Mouse (Mus musculus): ENCODE results near the gene Gm11938.
A peak's percentile ranks its signal among the peaks of the same experiment; 100 is the strongest.
"Not testable (repeated sequence)": the region's sequence is repeated elsewhere in the genome, so short reads cannot be mapped to it uniquely, and the experiment has no call there.

The Gm11938 gene

DNA sequence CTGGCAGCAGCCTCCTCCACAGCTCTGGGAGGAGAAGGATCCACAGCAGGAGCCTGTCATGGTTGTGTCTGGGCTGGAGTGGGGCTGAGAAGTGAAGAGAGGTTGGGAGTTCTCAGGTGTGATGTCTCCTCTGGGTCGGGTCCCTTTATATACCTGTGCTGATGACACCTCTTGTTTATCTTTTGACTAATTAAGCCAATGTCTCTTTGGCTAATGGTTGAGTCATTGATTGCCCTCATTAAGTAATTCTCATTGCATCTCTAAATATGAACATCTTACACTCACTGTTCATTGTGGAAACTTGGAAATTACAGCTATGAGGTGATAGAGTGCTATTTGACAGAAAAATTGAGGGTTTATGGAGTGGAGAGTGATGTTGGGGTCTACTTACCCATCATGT lies at the start of gene Gm11938:
TSS of gene Gm11938 (minus strand) at position 101 of the 400 bp plus-strand sequence.
- not testable (repeated sequence) for DNase-seq

DNA sequence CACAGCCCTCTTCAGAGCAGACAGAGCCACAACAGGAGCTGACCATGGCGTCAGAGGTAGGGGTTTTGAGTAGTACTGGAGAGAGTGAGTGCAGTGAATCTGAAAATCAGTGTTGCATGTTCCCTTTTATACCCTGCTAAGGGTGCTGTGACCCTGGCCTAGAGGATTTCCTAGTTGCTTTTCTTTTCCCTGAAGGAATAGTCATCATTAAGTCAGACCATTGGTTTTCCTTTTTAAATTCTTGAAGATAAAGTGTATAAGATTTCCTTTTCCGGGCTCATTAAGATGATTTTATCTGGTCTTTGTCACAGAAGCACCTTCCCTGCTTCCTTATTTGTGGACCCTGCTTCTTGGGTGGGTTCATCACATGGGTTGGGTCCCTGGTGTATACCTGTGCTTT lies 47.0 kb upstream of the Gm11938 start, which contains the start of gene Gm11555:
TSS of gene Gm11555 (minus strand) at position 101 of the 400 bp plus-strand sequence.
- DNase-seq = no peak

DNA sequence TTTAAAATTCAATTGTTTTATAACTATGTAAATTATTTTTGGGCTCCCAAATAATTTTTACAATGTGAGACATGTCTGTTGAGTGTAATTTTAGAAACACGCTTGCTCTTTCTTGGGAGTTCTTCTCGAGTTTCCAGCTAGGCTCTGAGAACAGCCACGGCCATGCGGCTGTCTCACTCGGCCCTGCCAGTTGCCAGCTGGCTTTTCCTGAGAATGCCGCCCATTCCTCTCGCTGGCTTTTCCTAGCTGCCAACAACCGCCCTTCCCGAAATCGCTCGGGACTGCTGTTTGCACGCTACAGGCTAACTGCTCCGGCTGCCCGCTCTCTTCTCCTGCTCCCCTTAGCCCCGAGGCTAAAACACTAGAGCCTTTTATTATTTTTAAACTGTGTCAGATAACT lies 43.3 kb upstream of the Gm11938 start:
- DNase-seq = peak; percentile 22

DNA sequence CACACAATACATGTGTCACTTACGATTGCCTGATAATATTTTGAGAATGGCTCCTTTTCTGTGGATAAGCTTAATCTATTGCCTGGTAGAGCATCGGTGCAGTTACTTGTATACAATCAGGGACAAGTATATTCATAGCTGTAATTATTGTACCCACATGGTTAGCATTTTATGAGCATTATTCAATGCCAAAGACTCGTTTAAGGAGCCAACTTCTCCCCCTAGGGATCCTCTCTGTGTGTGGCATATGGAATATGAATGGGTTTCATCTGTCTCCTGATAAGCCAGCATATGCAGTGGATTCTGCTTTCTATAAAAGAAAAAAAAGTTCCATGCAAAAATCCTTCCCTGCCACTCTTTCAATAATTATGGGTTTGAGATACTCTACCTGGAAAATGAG lies 41.2 kb upstream of the Gm11938 start:
- no peak for DNase-seq

DNA sequence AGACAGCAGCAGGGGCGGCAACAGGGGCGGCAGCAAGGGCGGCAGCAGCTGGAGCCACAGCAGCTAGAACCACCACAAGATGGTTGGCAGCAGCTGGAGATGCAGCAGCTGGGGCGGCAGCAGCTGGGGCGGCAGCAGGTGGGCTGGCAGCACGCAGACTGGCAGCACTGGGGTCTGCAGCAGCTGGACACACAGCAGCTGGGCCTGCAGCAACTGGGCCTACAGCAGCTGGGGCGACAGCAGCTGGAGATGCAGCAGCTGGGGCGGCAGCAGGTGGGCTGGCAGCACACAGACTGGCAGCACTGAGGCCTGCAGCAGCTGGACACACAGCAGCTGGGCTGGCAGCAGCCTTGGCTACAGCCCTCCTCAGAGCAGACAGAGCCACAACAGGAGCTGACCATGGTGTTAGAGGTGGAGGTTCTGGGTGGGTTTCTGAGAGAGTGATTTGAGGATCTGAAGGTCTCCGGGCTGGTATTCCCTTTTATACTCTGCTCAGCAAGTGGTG lies 40.6 kb upstream of the Gm11938 start, which contains the start of gene Krtap4-7:
TSS of gene Krtap4-7 (minus strand) at position 455 of the 505 bp plus-strand sequence.
- DNase-seq = not testable (repeated sequence)

DNA sequence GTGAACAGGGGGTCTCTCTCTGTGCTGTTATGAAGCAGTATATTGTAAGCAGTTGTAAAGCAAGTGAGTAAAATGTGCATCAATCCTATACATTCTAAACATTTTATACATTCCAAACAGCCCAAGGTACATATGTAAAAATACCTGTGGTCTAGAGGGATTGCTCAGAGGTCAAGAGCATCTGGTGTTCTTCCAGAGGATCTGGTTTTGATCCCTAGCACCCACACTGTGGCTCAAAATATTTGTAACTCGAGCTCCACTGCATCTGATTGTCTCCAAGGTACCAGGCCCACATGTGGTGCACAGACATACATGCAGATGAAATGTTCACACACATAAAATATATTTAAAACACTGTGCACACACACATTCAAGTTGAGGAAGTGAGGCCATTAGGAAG lies 37.8 kb upstream of the Gm11938 start:
- no peak for DNase-seq

DNA sequence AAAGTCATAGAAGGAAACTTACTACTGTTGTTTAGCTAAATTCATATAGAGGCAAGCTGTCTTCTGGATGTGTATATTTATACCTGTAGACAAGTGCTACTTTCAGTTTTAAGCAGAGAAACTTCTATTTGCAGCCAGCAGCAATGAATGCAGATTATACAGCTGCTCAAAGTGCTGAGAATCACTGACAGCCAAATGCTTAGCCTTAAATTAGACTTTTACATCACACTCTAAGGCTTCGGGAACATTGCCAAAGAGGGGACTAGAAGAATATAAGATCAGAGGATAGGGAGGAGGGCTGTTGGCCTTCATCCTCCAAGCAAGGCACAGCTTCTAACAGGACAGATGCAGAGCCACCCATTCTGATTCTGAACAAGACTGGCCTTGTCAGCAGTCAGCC lies 34.0 kb upstream of the Gm11938 start:
- DNase-seq = no peak

DNA sequence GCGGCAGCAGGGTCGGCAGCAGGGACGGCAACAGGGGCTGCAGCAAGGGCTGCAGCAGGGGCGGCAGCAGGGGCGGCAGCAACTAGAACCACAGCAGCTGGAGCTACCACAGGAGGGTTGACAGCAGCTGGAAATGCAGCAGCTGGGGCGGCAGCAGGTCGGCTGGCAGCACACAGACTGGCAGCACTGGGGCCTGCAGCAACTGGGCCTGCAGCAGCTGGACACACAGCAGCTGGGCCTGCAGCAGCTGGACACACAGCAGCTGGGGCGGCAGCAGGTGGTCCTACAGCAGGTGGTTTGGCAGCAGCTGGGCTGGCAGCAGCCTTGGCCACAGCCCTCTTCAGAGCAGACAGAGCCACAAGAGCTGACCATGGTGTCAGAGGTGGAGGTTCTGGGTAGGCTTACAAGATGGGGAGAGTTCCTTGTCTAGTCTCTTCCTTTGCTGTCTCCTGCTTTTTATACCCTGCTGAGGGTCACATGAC lies 31.6 kb upstream of the Gm11938 start, which contains the start of gene Krtap4-2:
TSS of gene Krtap4-2 (minus strand) at position 432 of the 482 bp plus-strand sequence.
- no peak for DNase-seq

DNA sequence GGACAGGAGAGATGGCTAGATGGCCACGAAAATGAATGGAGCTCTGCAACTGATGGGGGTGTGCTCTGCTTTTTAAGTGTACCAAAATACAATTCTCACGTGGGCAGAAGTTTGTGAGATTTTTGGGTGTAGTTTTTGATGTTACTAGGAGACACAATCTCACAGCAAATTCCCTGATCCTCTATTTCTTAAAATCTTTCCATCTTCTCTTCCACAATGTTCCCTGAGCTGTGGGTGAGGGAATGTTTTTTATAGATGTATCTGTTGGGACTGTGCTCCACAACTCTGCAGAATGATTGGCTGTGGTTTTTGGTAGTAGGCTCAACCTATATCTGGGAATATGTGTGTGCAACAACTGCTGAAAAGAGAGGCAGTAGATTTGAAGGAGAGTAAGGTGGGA lies 30.2 kb upstream of the Gm11938 start:
- DNase-seq = no peak

DNA sequence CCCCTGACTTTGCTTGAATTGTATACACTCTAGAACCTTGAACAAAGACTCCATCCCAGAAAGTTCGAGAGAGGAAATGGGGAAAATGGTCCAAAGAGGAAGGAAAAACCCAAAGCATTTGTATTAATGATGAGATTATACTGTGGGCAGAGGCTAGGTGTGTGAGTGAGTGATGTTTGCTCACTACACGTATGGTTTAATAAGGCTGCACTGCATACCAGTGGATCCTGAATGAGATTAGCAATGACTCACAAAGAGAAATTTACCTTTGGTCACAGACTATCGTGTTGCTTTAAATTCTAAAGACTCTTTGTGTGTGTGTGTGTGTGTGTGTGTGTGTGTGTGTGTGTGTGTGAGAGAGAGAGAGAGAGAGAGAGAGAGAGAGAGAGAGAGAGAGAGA lies 27.8 kb upstream of the Gm11938 start:
- DNase-seq = no peak

DNA sequence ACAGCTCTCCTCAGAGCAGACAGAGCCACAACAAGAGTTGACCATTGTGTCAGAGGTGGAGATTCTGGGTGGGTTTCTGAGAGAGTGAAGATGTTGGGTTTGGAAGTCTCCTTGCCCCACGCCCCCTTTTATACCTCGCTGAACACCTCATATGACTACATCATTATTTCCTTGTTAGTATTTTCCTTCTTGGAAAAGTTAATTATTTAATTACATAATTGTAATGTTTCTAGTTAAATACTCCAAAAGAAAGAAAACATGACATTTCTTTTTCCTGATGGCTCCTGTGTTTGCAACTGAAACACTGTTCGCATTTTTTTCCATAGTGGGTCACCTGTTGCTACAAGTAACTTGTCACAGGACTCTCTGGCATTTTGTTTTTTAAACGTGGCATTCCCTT lies 25.0 kb upstream of the Gm11938 start, which contains the start of gene Krtap4-1:
TSS of gene Krtap4-1 (minus strand) at position 101 of the 400 bp plus-strand sequence.
- no peak for DNase-seq

DNA sequence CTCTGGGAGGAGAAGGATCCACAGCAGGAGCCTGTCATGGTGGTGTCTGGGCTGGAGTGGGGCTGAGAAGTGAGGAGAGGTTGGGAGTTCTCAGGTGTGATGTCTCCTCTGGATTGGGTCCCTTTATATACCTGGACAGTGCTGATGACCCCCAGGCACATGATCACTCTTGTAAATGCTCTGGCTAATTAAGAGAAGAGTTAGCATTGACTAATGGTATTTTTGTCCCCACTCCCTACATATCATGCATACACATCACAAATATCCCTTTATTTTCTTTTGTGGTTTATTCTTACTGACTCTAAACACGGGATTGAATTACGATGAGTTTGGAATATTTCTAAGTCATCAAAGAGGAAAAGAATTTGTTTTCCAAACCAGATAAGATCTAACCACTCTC lies 17.2 kb upstream of the Gm11938 start, which contains the start of gene Gm11562:
TSS of gene Gm11562 (minus strand) at position 101 of the 400 bp plus-strand sequence.
- no peak for DNase-seq

DNA sequence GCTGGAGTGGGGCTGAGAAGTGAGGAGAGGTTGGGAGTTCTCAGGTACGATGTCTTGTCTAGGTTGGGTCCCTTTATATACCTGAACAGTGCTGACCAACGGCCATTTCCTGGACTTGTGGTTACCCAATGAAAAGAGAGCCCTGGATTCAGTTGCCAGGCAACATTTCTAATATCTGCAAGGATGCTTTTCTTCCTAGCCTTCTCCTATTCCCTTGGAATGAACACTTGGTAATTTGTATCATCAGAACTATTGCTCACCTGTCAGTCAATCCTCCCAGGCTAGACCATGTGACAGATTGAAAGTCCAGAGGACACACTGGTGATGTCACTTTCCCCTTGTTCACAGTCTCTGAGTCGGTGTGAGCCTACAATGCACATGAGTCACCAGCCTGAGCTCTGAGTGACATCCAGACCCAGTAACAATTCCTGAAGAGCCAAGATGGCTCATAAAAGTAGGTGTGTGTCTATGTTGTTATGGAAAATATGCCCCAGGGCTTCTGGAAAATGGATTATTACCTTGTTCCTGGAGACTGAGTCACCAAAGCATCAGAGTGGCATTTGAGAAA lies 11.8 kb upstream of the Gm11938 start, which contains the start of gene Krtap2-4:
TSS of gene Krtap2-4 (minus strand) at position 51 of the 568 bp plus-strand sequence.
- DNase-seq = no peak

DNA sequence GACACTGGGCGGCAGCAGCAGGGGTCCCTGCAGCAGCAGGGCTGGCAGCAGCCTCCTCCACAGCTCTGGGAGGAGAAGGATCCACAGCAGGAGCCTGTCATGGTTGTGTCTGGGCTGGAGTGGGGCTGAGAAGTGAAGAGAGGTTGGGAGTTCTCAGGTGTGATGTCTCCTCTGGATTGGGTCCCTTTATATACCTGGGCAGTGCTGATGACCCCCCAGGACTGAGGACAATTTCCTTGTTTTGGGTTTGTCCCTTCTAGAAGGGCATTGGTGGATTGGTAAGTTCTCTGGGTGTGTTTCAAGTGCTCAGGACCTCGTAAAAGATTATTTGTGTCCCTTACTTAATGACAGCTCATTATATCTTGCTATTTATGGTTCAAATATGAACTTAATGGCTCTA lies 7.0 kb upstream of the Gm11938 start, which contains the start of gene Gm11937:
TSS of gene Gm11937 (minus strand) at position 101 of the 400 bp plus-strand sequence.
- not testable (repeated sequence) for DNase-seq

DNA sequence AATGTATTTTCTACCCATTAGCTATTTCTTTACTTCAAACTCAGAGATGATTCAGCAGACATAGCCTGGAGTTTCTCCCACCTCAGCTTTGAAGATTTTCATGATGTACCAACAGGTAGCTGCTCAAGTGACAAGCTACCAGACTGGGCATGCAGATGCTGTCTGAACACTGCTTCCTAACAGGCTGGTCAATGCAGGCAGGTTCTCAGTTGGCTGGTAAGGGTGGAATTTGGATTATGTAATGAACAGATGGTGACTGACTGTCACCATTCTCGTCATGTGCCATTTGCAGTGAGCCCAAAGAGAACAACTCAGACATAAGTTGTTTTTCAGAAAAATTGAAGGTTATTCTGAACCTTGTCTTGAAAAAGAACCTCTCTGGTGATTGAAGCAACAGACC lies 6.0 kb upstream of the Gm11938 start:
- peak; percentile 20 for DNase-seq

DNA sequence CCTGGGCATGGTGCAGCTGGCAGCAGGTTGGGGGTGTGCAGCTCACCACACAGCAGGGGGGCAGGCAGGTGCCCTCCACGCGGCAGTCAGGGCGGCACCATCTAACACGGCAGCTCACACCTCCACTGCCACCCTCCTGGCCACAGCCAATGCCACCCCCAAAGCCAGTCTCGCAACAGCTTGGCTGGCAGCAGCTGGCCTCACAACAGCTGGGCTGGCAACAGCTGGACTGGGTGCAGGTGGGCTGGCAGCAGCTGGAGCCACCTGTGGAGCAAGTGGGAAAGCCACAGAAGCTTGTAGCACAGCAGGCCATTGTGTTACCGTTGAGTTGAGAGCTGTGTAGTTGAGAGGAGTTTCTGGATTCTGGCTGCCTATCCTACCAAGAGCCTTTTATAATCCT lies 5.4 kb downstream of the Gm11938 start, which contains the start of gene Krtap9-3:
TSS of gene Krtap9-3 (minus strand) at position 364 of the 400 bp plus-strand sequence.
- DNase-seq = not testable (repeated sequence)

DNA sequence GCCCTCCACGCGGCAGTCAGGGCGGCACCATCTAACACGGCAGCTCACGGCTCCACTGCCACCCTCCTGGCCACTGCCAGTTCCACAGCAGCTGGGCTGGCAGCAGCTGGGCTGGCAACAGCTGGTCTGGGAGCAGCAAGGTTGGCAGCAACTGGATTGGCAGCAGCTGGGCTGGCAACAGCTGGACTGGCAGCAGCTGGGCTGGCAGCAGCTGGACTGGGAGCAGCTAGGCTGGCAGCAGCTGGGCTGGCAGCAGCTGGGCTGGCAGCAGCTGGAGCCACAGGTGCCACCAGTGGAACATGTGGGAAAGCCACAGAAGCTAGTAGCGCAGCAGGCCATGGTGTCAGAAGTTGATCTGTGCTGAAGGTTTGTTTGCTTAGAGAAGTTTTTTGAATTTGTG lies 12.1 kb downstream of the Gm11938 start, which contains the start of gene Krtap1-3:
TSS of gene Krtap1-3 (minus strand) at position 359 of the 400 bp plus-strand sequence.
- DNase-seq = no peak

DNA sequence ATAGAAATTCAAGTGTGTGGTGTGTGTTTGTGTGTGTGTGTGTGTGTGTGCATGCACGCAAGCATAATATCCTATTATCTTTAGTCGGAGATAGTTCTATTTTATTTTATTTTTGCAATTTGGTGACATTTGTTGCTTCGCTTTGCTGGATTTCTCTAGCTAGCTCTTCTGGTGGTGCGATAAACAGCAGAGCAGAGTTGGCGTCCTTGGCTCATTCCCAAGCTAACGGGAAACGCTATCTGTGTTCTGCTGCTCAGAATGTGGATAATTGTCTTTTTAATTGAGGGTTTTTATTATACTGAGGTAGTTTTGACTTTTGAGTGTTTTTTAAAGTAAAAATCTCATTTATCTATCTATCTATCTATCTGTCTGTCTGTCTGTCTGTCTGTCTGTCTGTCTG lies 18.0 kb downstream of the Gm11938 start:
- no peak for DNase-seq

DNA sequence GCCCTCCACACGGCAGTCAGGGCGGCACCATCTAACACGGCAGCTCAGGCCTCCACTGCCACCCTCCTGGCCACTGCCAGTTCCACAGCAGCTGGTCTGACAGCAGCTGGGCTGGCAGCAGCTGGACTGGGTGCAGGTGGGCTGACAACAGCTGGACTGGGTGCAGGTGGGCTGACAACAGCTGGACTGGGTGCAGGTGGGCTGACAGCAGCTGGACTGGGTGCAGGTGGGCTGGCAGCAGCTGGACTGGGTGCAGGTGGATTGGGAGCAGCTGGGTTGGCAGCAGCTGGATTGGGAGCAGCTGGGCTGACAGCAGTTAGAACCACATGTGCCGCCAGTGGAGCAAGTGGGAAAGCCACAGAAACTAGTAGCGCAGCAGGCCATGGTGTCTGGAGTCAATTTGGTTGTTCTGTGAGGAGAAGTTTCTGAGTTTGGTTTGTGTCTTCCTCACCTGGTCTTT lies 19.8 kb downstream of the Gm11938 start, which contains the start of gene Krtap1-4:
TSS of gene Krtap1-4 (minus strand) at position 410 of the 460 bp plus-strand sequence.
- no peak for DNase-seq

DNA sequence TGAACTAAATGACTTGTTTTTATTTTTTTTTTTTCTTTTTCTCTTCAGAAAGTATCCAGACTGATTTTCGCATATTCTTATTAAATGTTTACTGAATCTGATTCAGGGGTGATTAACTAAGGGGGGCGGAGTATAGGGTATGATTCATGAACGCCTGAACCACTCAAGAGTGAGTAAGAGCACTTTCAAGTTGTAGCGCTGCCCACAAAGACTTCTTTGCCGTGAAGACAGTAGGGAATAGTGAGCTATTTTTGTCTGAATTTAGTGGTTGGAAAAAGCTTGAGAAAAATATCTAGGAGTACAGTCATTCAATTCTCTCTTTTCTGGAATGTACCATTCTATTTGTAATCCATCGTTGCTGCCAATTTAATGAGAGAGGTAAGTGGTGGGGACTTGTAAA lies 21.5 kb downstream of the Gm11938 start:
- DNase-seq = no peak

DNA sequence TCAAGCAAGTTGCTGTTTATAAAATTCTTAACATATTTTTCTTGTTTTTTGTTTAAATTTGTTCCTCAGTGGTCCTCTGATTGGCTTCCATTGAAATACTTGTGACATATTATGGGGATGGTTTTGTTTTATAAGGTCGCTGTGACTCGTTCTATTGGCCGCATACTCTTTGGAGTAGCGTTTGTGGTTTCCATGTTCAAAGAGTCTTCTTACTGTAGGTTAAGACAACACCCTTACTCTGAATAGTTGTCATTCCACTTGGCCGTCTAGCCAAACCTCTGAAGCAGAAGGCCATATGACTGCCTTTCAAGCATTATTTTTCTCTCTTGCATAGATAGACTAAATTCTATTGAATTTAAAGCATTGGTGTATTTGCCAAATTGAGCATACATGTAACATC lies 22.1 kb downstream of the Gm11938 start:
- no peak for DNase-seq

DNA sequence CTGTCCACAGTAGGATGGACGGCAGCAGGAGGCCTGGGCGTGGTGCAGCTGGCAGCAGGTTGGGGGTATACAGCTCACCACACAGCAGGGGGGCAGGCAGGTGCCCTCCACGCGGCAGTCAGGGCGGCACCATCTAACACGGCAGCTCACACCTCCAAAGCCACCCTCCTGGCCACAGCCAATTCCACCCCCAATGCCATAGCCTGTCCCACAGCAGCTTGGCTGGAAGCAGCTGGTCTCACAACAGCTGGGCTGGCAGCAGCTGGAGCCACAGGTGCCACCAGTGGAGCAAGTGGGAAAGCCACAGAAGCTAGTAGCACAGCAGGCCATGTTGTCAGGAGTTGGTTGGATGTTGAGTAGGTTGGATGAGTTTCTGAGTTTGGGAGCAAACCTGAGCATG lies 22.5 kb downstream of the Gm11938 start, which contains the start of gene Krtap1-5:
TSS of gene Krtap1-5 (minus strand) at position 381 of the 400 bp plus-strand sequence.
- no peak for DNase-seq

DNA sequence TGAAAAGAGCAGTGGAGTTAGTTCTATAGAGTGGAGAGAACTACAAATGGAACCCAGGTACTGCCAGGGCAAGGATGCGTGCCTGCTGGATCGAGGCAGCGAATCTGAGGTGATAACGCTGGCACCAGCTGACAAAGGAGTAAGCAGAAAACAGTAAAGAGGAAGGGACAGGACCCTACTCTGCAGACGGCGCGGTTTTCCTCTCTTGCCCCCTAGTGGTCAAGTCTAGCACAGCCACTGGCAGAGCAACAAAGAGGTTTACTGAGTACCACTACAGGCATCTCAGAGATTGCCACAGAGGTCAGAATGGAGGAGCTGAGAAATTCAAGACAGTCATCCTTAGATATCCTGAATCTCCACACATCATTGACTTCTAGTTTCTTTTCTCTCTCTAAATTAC lies 29.0 kb downstream of the Gm11938 start:
- peak; percentile 34 for DNase-seq

DNA sequence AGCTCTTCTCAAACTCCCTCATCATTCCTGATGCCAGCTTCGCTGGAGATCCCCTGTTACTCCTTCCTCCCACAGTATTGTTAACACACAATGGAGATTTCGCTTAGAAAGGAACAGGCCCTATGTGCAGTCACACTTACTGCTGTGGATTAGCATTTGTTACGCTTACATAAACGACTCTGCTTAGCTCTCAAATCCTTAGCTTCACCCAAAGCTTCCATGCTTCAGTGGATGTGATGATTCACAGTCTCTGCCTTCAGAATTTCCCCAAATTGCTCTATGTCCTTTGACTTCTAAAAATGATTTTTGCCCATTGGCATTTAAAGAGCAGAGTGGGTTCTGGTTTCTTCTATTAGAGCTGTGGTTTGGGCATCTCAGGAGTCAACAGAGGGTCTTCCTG lies 29.9 kb downstream of the Gm11938 start:
- DNase-seq = no peak

All from right cerebral cortex, postnatal 25 days (tissue).